Mouse (Mus musculus) ES-E14 (cell line): ENCODE results near the gene 3110021N24Rik. TPM values are rescaled to one million over a fixed set of nuclear protein-coding genes. Genes with fewer than 3 reads are reported as not detected.

Source experiments
- DNase-seq: peaks from one replicate; pipeline ENCODE4 v3.0.0-alpha.2; 2013; ENCODE audit warnings: low read depth, low spot score
- H3K27ac ChIP-seq: 2 replicates; pipeline ENCODE4 v1.5.1; 2012; ENCODE audit warnings: low read depth, mild to moderate bottlenecking, low read length, moderate library complexity, mixed read lengths; ENCODE audit not compliant: poor library complexity, insufficient read depth, severe bottlenecking
- H3K36me3 ChIP-seq: 2 replicates; pipeline ENCODE4 v1.6.1; 2012; ENCODE audit warnings: mild to moderate bottlenecking, low read length, moderate library complexity, mixed read lengths; ENCODE audit not compliant: control insufficient read depth, poor library complexity, insufficient read depth, severe bottlenecking
- H3K4me1 ChIP-seq, 2 experiments: fragments of 150-350 bp in 1 of 2; sonication (generic) in 1 of 2; 2 replicates each; pipeline ENCODE4 v1.6.1; 2012; ENCODE audit warnings: low read length in 2 of 2, mild to moderate bottlenecking in 1 of 2, mixed read lengths in 1 of 2; ENCODE audit not compliant: control insufficient read depth in 2 of 2, insufficient read depth in 2 of 2, poor library complexity in 1 of 2
- H3K4me3 ChIP-seq, 2 experiments: fragments of 150-350 bp in 1 of 2; sonication (generic) in 1 of 2; 2 replicates each; pipeline ENCODE4 v1.5.1; 2012; ENCODE audit warnings: low read length in 2 of 2, low read depth in 1 of 2, mild to moderate bottlenecking in 1 of 2, mixed read lengths in 1 of 2; ENCODE audit not compliant: insufficient read depth in 1 of 2, poor library complexity in 1 of 2, severe bottlenecking in 1 of 2
- H3K9ac ChIP-seq: 2 replicates; pipeline ENCODE4 v1.6.1; 2012; ENCODE audit warnings: low read depth, mild to moderate bottlenecking, low read length, mixed read lengths; ENCODE audit not compliant: poor library complexity, insufficient read depth, severe bottlenecking
- H3K9me3 ChIP-seq: fragments of 150-350 bp; sonication (generic); 2 replicates; pipeline ENCODE4 v1.6.1; 2012; ENCODE audit warnings: low read depth, mild to moderate bottlenecking, low read length; ENCODE audit not compliant: control insufficient read depth, insufficient read depth
- CHD2 ChIP-seq: IDR thresholded peaks from 2 replicates; pipeline ENCODE4 v1.6.1; 2014; ENCODE audit warnings: mild to moderate bottlenecking, low read depth, low read length, inconsistent platforms
- HCFC1 ChIP-seq: IDR thresholded peaks from 2 replicates; pipeline ENCODE4 v1.6.1; 2012; ENCODE audit warnings: low read length, inconsistent platforms, borderline replicate concordance; ENCODE audit not compliant: insufficient read depth
- MAFK ChIP-seq: IDR thresholded peaks from 2 replicates; pipeline ENCODE4 v1.6.1; 2014; ENCODE audit warnings: mild to moderate bottlenecking, low read depth, low read length, inconsistent platforms; ENCODE audit not compliant: insufficient read depth
- ZC3H11A ChIP-seq: IDR thresholded peaks from 2 replicates; pipeline ENCODE4 v1.6.1; 2012; ENCODE audit warnings: low read depth, mild to moderate bottlenecking, inconsistent platforms, low read length, borderline replicate concordance
- ZNF384 ChIP-seq: IDR thresholded peaks from 2 replicates; pipeline ENCODE4 v1.6.1; 2012; ENCODE audit warnings: low read depth, low read length, inconsistent platforms
- in situ Hi-C, 2 experiments: fragments of 600-800 bp; cut with MboI; formaldehyde crosslinking; loops; one replicate each; pipeline ENCODE4 v1.15.1; 2025; ENCODE audit warnings: low sequenced_read_pairs in 2 of 2, inconsistent platforms in 1 of 2; ENCODE audit not compliant: unreplicated experiment in 2 of 2
- total RNA-seq: library from RNA; depleted of rRNA; stranded (reverse); fragments of 300-350 nt; gene quantifications from 2 replicates; pipeline ENCODE4 v1.2.3, GENCODE M21; 2012; rRNA removed

3110021N24Rik gene
- total RNA-seq, 1 experiment = 0.27 TPM

DNA sequence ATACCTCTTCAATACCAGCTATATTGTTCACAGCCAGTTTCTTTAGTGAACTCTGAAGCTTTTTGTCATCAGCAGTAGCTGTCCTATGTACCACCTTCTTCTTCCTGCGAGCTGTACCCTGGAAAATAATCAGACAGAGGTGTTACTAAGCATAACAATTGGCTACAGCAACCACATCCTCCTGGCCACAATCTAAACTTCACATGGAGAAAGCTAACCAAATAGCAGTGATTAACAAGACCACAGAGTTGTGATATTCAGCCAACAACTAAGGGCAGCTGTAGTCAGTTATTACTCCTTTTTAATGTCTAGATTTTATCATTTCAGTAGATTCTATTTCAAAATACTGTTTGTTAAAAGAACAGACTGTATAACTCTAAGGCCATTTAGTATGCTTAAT is 106.6 kb downstream of the 3110021N24Rik start:
- in situ Hi-C loops = no loop called here
- no peaks in the 10 kb centered on the region for H3K9me3 ChIP-seq
- no peak for TF ChIP-seq MAFK
- H3K4me1 ChIP-seq = peaks cover 0 to 2% of the 10 kb centered on the region in 2 experiments; a peak in 1 of 4 replicates
- no peak overlapping the region for H3K4me3 ChIP-seq
- DNase-seq = no peak
- H3K36me3 ChIP-seq = peaks cover 6% of the 10 kb centered on the region
- H3K27ac ChIP-seq = no peak overlapping the region
- H3K9ac ChIP-seq = no peak overlapping the region

DNA sequence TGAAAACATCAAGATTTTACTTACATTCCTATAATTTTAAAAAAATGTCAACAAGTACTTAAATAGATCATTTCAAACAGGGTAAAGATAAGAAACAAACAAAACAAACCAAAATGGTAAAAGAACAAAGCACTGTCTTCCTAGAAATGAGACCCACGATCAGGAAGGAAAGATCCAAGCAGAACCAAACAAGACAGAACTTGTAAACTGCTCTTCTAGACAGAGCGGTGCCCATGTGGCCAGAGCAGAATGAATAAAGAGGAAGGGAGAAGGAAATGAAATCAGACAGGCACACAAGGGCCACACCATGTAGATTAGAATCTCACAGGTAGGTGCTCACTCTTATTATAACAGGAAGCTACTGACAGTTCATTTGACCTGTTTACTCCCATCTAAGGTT is 107.2 kb downstream of the 3110021N24Rik start:
- Histone ChIP-seq H3K4me3 (no peak overlapping the region), H3K27ac (no peak overlapping the region), H3K9ac (no peak overlapping the region), H3K36me3 (peaks cover 6% of the 10 kb centered on the region), H3K4me1 (peaks cover 0 to 5% of the 10 kb centered on the region in 2 experiments; a peak in 1 of 4 replicates), H3K9me3 (no peaks in the 10 kb centered on the region)
- in situ Hi-C loops = no loop called here
- no peak for DNase-seq
- TF ChIP-seq ZC3H11A = no peak
- no peak for TF ChIP-seq HCFC1
- TF ChIP-seq CHD2 = no peak
- TF ChIP-seq MAFK = no peak
- no peak for TF ChIP-seq ZNF384

DNA sequence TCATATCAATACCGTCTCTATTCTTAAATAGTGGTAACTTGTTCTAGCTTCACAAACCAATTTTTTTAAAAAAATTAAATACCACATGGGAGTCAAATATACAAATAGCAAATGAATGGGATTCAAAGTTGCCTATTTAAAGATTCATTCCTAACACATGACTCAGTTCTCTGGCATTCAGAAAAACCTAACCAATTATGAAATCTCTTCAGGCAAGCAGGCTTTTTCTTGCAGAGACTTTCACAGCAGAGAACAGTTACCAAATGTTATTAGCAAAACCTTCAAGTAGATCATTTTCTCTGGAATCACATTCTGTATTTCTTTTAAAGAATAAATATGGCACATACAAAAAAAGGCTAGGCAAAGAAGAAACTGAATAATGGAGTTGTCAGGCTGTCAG is 111.2 kb downstream of the 3110021N24Rik start:
- no peak for DNase-seq
- TF ChIP-seq HCFC1 = no peak
- TF ChIP-seq MAFK = no peak
- no peak for TF ChIP-seq CHD2
- no peak for TF ChIP-seq ZC3H11A
- TF ChIP-seq ZNF384 = no peak
- no peaks in the 10 kb centered on the region for H3K9me3 ChIP-seq
- no peak overlapping the region for H3K4me3 ChIP-seq
- no peak overlapping the region for H3K9ac ChIP-seq
- no peaks in the 10 kb centered on the region; the same call in 1 of the 2 replicates for H3K36me3 ChIP-seq
- H3K27ac ChIP-seq = no peak overlapping the region
- in situ Hi-C loops = no loop called here
- H3K4me1 ChIP-seq = peaks cover 0 to 8% of the 10 kb centered on the region in 2 experiments; a peak in 1 of 4 replicates

Other genes with a start within 250 kb of the 3110021N24Rik start
- 50.4 and 65.1 TPM in 2 replicates for gene Prpf38a, start 140.3 kb upstream of the 3110021N24Rik start, total RNA-seq
- gene Orc1, start 140.2 kb upstream of the 3110021N24Rik start, total RNA-seq = 43.3 and 44.5 TPM in 2 replicates
- gene Cc2d1b, start 99.7 kb upstream of the 3110021N24Rik start, total RNA-seq = 77.1 and 112 TPM in 2 replicates
- 7.8 and 8.7 TPM in 2 replicates for gene Zfyve9, start 61.1 kb downstream of the 3110021N24Rik start, total RNA-seq
- gene Btf3l4, start 114.0 kb downstream of the 3110021N24Rik start, total RNA-seq = 40.9 and 44.6 TPM in 2 replicates
- 65.1 and 91.4 TPM in 2 replicates for gene Txndc12, start 115.0 kb downstream of the 3110021N24Rik start, total RNA-seq
- gene Kti12, start 128.1 kb downstream of the 3110021N24Rik start, total RNA-seq = 26.2 and 26.7 TPM in 2 replicates
- 2.6 and 3.1 TPM in 2 replicates for gene A730015C16Rik, start 129.0 kb downstream of the 3110021N24Rik start, total RNA-seq
- 2.3 and 5.1 TPM in 2 replicates for gene Rab3b, start 159.4 kb downstream of the 3110021N24Rik start, total RNA-seq